Mouse (Mus musculus): ENCODE data around the gene Inpp1. TPM values are rescaled to one million over a fixed set of nuclear protein-coding genes. Genes with fewer than 3 reads are reported as not detected.

Inpp1 gene
- polyA plus RNA-seq, 1 experiment from 2014 or later: 16.5 TPM

DNA sequence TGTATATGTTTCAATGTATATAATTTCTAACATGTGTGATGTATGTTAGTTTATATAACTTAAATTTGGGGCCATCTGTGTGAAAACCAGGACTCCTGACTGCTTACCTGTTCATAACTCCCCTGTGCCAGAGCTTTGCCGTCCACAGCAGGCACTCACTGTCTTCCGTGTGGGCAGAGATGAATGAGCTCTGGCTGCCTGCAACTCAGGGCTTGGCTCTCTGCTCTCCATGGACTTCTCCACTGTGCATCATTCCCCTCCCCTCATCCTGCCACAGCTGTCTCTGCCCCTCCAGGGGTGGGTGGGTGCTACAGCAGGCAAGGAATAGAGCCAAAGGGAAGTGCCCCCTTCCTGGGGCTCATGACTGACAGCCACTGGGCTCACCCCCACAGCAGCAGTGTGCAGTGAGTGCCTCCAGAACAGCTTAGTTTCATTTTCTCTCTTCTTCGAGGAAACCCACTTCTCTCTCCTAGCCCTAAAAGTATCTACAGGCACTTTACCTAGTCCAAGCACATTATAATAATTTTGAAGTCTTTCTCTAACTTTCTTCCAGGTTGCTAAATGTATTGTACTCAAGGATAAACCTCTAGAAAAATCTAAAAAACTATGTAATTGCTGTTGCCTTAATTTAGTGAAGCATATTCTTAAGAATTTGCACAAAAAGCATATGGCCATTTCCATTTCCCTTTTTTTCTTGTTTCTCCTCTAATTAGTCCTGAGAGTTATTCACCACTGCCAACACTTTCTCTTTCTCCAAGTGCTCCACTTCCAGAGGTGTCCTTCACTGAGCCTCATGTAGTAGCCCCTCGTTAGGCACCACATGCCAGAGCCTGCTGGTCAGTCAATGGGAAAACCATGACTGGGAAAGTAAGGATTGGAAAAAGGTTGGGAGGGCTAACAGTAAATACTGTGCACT lies 53.3 kb downstream of the Inpp1 start:
- no peaks in the 10 kb centered on the region for H3K27me3 ChIP-seq (ENCODE audit: insufficient read depth, low read length)
- no peak overlapping the region for H3K9ac ChIP-seq (replicated peaks)
- H3K4me1 ChIP-seq (ENCODE audit: insufficient read depth): peaks cover 6% of the 10 kb centered on the region; the same call in 1 of the 2 replicates
- ATAC-seq: 0 out of 2 replicates have a peak, but pooled peaks have one; percentile 13
- no peaks in the 10 kb centered on the region for H3K36me3 ChIP-seq (replicated peaks; ENCODE audit: insufficient read depth, low read length)
- peak; percentile 21 for DNase-seq
- TF ChIP-seq CTCF (IDR thresholded peaks at IDR 0.05; ENCODE audit: low read depth): no peak
- H3K27ac ChIP-seq (ENCODE audit: low read depth): peak overlapping the region; percentile 39
- H3K9me3 ChIP-seq (ENCODE audit: low read length): no peaks in the 10 kb centered on the region
- peak overlapping the region; percentile 64 for H3K4me2 ChIP-seq (ENCODE audit: low read depth, low read length)
- H3K4me3 ChIP-seq (ENCODE audit: low read depth, low read length): 0 out of 2 replicates have a peak overlapping the region, but pooled peaks have one; percentile 15
- WGBS (ENCODE audit: insufficient replicate concordance): 45% methylated on average over 4 of the region's 4 CpGs

DNA sequence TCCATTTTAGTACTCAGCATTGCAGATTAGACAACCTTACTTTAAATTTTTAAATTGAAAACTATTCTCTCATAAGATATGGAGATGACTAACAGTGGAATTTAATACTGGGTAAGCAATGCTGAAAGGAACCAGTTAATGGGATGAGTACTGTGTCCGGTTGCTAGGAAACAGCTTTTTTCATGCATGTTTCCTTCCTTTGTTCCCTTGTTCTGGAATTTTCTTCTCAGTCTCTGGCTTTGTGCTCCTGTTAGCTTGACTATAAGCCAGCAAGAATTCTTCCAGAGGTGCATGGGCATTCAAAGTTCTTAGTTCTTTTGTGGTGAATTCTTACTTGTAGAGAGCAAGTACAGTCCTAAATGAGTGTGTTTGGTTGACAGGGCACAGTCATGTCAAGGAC lies 59.3 kb downstream of the Inpp1 start:
- H3K9me3 ChIP-seq (ENCODE audit: low read length): no peaks in the 10 kb centered on the region
- TF ChIP-seq CTCF (IDR thresholded peaks at IDR 0.05; ENCODE audit: low read depth) (no peak), EP300 (IDR thresholded peaks at IDR 0.05; ENCODE audit: low read depth) (no peak)

DNA sequence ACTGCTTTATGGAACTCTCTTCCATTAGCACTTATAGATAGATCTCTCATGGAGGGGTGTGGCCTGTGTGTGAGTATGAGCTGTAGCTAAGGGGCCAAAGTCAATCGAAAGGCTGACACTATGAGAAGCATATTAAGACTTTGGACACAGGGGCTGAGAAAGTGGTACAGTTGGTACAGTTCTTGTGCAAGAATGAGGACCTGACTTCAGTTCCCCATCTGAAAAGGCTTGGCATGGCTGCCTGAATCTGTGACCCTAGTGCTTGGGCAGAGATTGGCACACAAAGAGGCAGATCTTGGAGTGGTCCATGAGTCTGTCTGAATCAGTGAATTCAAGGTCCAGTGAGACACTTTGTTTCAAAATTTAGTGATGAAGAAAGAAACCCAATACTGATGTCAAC lies 63.2 kb downstream of the Inpp1 start:
- 79% methylated on average over 1 of the region's 1 CpGs for WGBS (ENCODE audit: insufficient replicate concordance)
- no peaks in the 10 kb centered on the region for H3K27me3 ChIP-seq (ENCODE audit: insufficient read depth, low read length)
- H3K9ac ChIP-seq (replicated peaks): no peak overlapping the region
- no peaks in the 10 kb centered on the region for H3K36me3 ChIP-seq (replicated peaks; ENCODE audit: insufficient read depth, low read length)
- no peak overlapping the region for H3K4me2 ChIP-seq (ENCODE audit: low read depth, low read length)
- no peak for ATAC-seq
- no peak overlapping the region for H3K27ac ChIP-seq (ENCODE audit: low read depth)
- no peak for TF ChIP-seq EP300 (IDR thresholded peaks at IDR 0.05; ENCODE audit: low read depth)
- no peak overlapping the region for H3K4me3 ChIP-seq (ENCODE audit: low read depth, low read length)
- H3K9me3 ChIP-seq (ENCODE audit: low read length): no peaks in the 10 kb centered on the region
- DNase-seq: no peak
- no peaks in the 10 kb centered on the region for H3K4me1 ChIP-seq (ENCODE audit: insufficient read depth)

More for the DNA sequence above, 59.3 kb downstream of the Inpp1 start:
- H3K27me3 ChIP-seq (ENCODE audit: insufficient read depth, low read length): no peaks in the 10 kb centered on the region
- no peak overlapping the region for H3K4me3 ChIP-seq (ENCODE audit: low read depth, low read length)
- no peak overlapping the region for H3K9ac ChIP-seq (replicated peaks)
- DNase-seq (no peak), ATAC-seq (no peak)
- no peaks in the 10 kb centered on the region for H3K4me1 ChIP-seq (ENCODE audit: insufficient read depth)
- H3K4me2 ChIP-seq (ENCODE audit: low read depth, low read length): no peak overlapping the region
- H3K36me3 ChIP-seq (replicated peaks; ENCODE audit: insufficient read depth, low read length): no peaks in the 10 kb centered on the region
- WGBS (ENCODE audit: insufficient replicate concordance): 80% methylated on average over 1 of the region's 1 CpGs
- H3K27ac ChIP-seq (ENCODE audit: low read depth): no peak overlapping the region

DNA sequence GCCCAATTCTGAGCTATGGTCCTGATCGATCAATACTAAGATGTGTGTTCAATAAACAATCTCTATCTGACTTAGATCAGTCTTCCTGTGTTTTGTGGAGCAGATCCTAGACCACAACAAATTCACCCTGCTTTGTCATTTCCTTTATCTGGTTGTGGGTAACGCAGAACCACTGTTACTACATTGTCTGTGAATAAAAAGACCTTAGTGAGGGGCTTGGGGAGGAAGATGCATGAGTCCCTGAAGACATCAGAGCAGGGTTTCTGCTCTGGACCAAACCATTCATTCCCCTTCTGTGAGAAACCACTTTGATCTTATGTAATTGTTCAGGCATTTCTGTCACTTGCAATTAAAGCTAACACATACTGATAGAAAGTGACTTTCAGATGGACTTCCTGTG lies 63.7 kb downstream of the Inpp1 start:
- WGBS (ENCODE audit: insufficient replicate concordance): 54% methylated on average over 2 of the region's 2 CpGs
- no peaks in the 10 kb centered on the region for H3K9me3 ChIP-seq (ENCODE audit: low read length)
- H3K4me2 ChIP-seq (ENCODE audit: low read depth, low read length): no peak overlapping the region
- H3K4me1 ChIP-seq (ENCODE audit: insufficient read depth): no peaks in the 10 kb centered on the region
- DNase-seq: no peak
- H3K27me3 ChIP-seq (ENCODE audit: insufficient read depth, low read length): no peaks in the 10 kb centered on the region
- no peak overlapping the region for H3K4me3 ChIP-seq (ENCODE audit: low read depth, low read length)
- no peak overlapping the region for H3K27ac ChIP-seq (ENCODE audit: low read depth)
- no peak overlapping the region for H3K9ac ChIP-seq (replicated peaks)
- H3K36me3 ChIP-seq (replicated peaks; ENCODE audit: insufficient read depth, low read length): no peaks in the 10 kb centered on the region
- no peak for TF ChIP-seq CTCF (IDR thresholded peaks at IDR 0.05; ENCODE audit: low read depth)
- TF ChIP-seq EP300 (IDR thresholded peaks at IDR 0.05; ENCODE audit: low read depth): no peak
- ATAC-seq: no peak

DNA sequence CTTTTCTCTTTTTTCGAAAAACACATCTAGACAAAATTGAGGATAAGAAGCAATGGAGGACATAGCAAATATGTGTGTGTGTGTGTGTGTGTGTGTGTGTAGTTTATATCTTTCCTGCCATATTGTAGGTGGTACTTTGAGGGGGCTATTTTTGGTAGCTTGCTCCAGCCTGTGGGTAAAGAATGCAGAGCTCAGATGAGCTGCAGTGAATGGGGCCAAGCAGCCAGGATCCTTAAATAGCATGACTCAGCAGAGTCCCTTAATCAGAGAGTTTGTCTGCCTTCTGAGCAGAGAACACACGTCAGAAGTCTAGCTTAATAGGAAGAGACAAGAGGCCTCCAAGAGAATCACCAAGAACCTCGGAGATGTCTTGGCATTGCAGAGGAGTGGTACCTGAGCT lies 64.8 kb downstream of the Inpp1 start:
- no peak overlapping the region for H3K27ac ChIP-seq (ENCODE audit: low read depth)
- no peak overlapping the region for H3K4me3 ChIP-seq (ENCODE audit: low read depth, low read length)
- H3K9me3 ChIP-seq (ENCODE audit: low read length): no peaks in the 10 kb centered on the region
- DNase-seq (no peak), ATAC-seq (no peak)
- H3K9ac ChIP-seq (replicated peaks): no peak overlapping the region
- no peaks in the 10 kb centered on the region for H3K4me1 ChIP-seq (ENCODE audit: insufficient read depth)
- 46% methylated on average over 3 of the region's 3 CpGs for WGBS (ENCODE audit: insufficient replicate concordance)
- H3K36me3 ChIP-seq (replicated peaks; ENCODE audit: insufficient read depth, low read length): no peaks in the 10 kb centered on the region
- no peak for TF ChIP-seq EP300 (IDR thresholded peaks at IDR 0.05; ENCODE audit: low read depth)
- TF ChIP-seq CTCF (IDR thresholded peaks at IDR 0.05; ENCODE audit: low read depth): no peak
- no peak overlapping the region for H3K4me2 ChIP-seq (ENCODE audit: low read depth, low read length)
- H3K27me3 ChIP-seq (ENCODE audit: insufficient read depth, low read length): no peaks in the 10 kb centered on the region

DNA sequence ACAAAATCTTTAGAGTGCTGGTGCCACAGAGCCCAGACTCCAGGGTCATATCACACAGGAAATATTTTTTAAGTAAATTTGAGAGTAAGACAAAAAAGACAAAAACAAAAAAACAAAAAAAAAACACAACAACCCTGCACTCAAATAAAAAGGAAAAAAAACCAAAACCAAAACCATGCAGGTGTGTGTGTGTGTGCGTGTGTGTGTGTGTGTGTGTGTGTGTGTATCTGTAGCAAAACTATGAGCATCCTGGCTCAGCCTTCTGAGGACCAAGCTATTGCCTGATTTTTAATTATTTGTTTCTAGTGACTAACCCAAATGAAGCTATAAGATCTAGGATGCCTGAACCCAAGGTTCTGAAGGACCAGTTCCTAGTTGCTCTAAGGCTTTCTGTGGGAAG lies 65.9 kb downstream of the Inpp1 start:
- ATAC-seq: no peak
- no peaks in the 10 kb centered on the region for H3K9me3 ChIP-seq (ENCODE audit: low read length)
- no peak overlapping the region for H3K27ac ChIP-seq (ENCODE audit: low read depth)
- no peak overlapping the region for H3K4me2 ChIP-seq (ENCODE audit: low read depth, low read length)
- 67% methylated on average over 1 of the region's 1 CpGs for WGBS (ENCODE audit: insufficient replicate concordance)
- H3K4me1 ChIP-seq (ENCODE audit: insufficient read depth): no peaks in the 10 kb centered on the region
- DNase-seq: no peak
- TF ChIP-seq EP300 (IDR thresholded peaks at IDR 0.05; ENCODE audit: low read depth) (no peak), CTCF (IDR thresholded peaks at IDR 0.05; ENCODE audit: low read depth) (no peak)
- no peak overlapping the region for H3K9ac ChIP-seq (replicated peaks)
- no peaks in the 10 kb centered on the region for H3K36me3 ChIP-seq (replicated peaks; ENCODE audit: insufficient read depth, low read length)
- H3K27me3 ChIP-seq (ENCODE audit: insufficient read depth, low read length): no peaks in the 10 kb centered on the region
- H3K4me3 ChIP-seq (ENCODE audit: low read depth, low read length): no peak overlapping the region
